9 mouse cellular contexts compared by ENCODE assay signal in the genomic region with DNA sequence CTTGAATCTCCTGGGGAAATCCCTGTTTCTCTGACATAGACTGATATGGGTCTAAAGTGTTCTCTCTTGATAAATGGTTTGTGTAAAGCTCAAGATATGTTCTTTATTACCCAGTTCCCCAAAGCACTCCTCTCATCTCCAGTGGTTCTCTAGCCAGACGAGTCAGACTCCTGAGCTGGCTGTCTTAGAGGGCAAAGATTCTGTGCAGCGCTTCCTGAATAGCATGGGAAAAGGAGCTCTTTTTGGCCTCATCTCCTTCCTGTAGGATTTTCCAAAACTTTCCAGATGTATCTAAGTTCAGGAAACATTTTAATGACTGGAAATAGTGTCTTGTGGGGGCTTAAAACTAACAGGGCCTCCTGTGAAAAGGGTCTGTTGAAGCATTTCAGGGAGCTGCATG.
DNase-seq lines count a peak whose midpoint lies in the region; ATAC-seq and TF ChIP-seq lines count a peak whose summit lies in the region.
"Had no signal": no experiment of that assay in that cellular context is flagged by ENCODE, and none has a peak within 500 bp of the region (broad histone marks: within the 10 kb centered on the region; RNA-seq: fewer than 3 reads in every experiment).

No protein-coding gene starts in this region.

- H3K9me3 ChIP-seq in intestine, embryonic 14.5 days (ENCODE audit: control insufficient read depth, low read length): 0 out of 2 replicates have a peak, but pooled peaks cover 3% of the 10 kb centered on the region
- no peaks in the 10 kb centered on the region for H3K9me3 ChIP-seq in intestine, postnatal 0 days (ENCODE audit: control insufficient read depth)
- peaks cover 10% of the 10 kb centered on the region; the same call in 1 of the 2 replicates for H3K9me3 ChIP-seq in midbrain, embryonic 10.5 days (replicated peaks)
- H3K9me3 ChIP-seq in midbrain, embryonic 15.5 days: no peaks in the 10 kb centered on the region
- peaks cover 4% of the 10 kb centered on the region for H3K9me3 ChIP-seq in heart, embryonic 16.5 days (replicated peaks; ENCODE audit: control insufficient read depth, low read length)

- H3K9ac ChIP-seq in intestine, embryonic 14.5 days (ENCODE audit: low read length): no peak overlapping the region
- no peak overlapping the region for H3K9ac ChIP-seq in intestine, postnatal 0 days (ENCODE audit: low read depth, low read length)
- H3K9ac ChIP-seq in midbrain, embryonic 15.5 days: no peak overlapping the region
- no peak overlapping the region for H3K9ac ChIP-seq in heart, embryonic 16.5 days (ENCODE audit: low read length)

- H3K36me3 ChIP-seq in intestine, embryonic 14.5 days (ENCODE audit: control insufficient read depth, insufficient read depth, low read length): no peaks in the 10 kb centered on the region
- no peaks in the 10 kb centered on the region; the same call in 1 of the 2 replicates for H3K36me3 ChIP-seq in intestine, postnatal 0 days (ENCODE audit: control insufficient read depth, insufficient read depth)
- peaks cover 7% of the 10 kb centered on the region for H3K36me3 ChIP-seq in midbrain, embryonic 10.5 days
- H3K36me3 ChIP-seq in midbrain, embryonic 15.5 days (replicated peaks): no peaks in the 10 kb centered on the region
- peaks cover 3% of the 10 kb centered on the region; the same call in 1 of the 2 replicates for H3K36me3 ChIP-seq in heart, embryonic 16.5 days (ENCODE audit: control insufficient read depth, insufficient read depth)

- H3K27me3 ChIP-seq in intestine, embryonic 14.5 days (replicated peaks; ENCODE audit: control insufficient read depth, insufficient read depth, low read length): no peaks in the 10 kb centered on the region
- 0 out of 2 replicates have a peak, but pooled peaks cover 3% of the 10 kb centered on the region for H3K27me3 ChIP-seq in intestine, postnatal 0 days (replicated peaks; ENCODE audit: control insufficient read depth, insufficient read depth, low read length)
- no peaks in the 10 kb centered on the region for H3K27me3 ChIP-seq in midbrain, embryonic 10.5 days (ENCODE audit: low read depth, poor library complexity, severe bottlenecking)
- no peaks in the 10 kb centered on the region for H3K27me3 ChIP-seq in midbrain, embryonic 15.5 days (replicated peaks)
- H3K27me3 ChIP-seq in heart, embryonic 16.5 days (ENCODE audit: control insufficient read depth, insufficient read depth, low read length): no peaks in the 10 kb centered on the region

- H3K4me1 ChIP-seq in intestine, embryonic 14.5 days (replicated peaks; ENCODE audit: control insufficient read depth, insufficient read depth, low read length): peaks cover 13% of the 10 kb centered on the region; the same call in 1 of the 2 replicates
- H3K4me1 ChIP-seq in intestine, postnatal 0 days (replicated peaks; ENCODE audit: control insufficient read depth, insufficient read depth, low read length): peaks cover 7% of the 10 kb centered on the region
- H3K4me1 ChIP-seq in midbrain, embryonic 10.5 days: peaks cover 18% of the 10 kb centered on the region
- H3K4me1 ChIP-seq in midbrain, embryonic 15.5 days: no peaks in the 10 kb centered on the region
- H3K4me1 ChIP-seq in heart, embryonic 16.5 days (ENCODE audit: control insufficient read depth, insufficient read depth, low read length): no peaks in the 10 kb centered on the region

- WGBS in intestine, embryonic 14.5 days: 43% methylated on average over 2 of the region's 2 CpGs
- 40% methylated on average over 2 of the region's 2 CpGs for WGBS in intestine, postnatal 0 days
- WGBS in midbrain, embryonic 10.5 days: 74% methylated on average over 2 of the region's 2 CpGs
- 61% methylated on average over 2 of the region's 2 CpGs for WGBS in midbrain, embryonic 15.5 days
- 54% methylated on average over 2 of the region's 2 CpGs for WGBS in heart, embryonic 16.5 days

- TF ChIP-seq CTCF in intestine, postnatal 0 days (IDR thresholded peaks at IDR 0.05; ENCODE audit: low read depth): no peak

- no peak for DNase-seq in intestine, embryonic 14.5 days (ENCODE audit: low spot score)
- DNase-seq in midbrain, embryonic 10.5 days (ENCODE audit: low spot score): no peak
- DNase-seq in ovary, postnatal 10 days (ENCODE audit: low spot score): no peak
- DNase-seq: cerebellum, adult 11-12 months; thymus, postnatal 36 days had no signal

- H3K4me2 ChIP-seq in intestine, embryonic 14.5 days (ENCODE audit: low read length): no peak overlapping the region
- no peak overlapping the region for H3K4me2 ChIP-seq in intestine, postnatal 0 days (replicated peaks; ENCODE audit: low read depth)
- H3K4me2 ChIP-seq in midbrain, embryonic 15.5 days: no peak overlapping the region
- H3K4me2 ChIP-seq in heart, embryonic 16.5 days (ENCODE audit: low read depth, low read length): no peak overlapping the region

- no peak overlapping the region for H3K4me3 ChIP-seq in intestine, embryonic 14.5 days (ENCODE audit: low read depth, low read length)
- H3K4me3 ChIP-seq in intestine, postnatal 0 days (ENCODE audit: low read depth, low read length): no peak overlapping the region
- no peak overlapping the region for H3K4me3 ChIP-seq in midbrain, embryonic 10.5 days
- no peak overlapping the region for H3K4me3 ChIP-seq in midbrain, embryonic 15.5 days
- no peak overlapping the region for H3K4me3 ChIP-seq in heart, embryonic 16.5 days (ENCODE audit: low read length)

- no peak for ATAC-seq in intestine, embryonic 14.5 days (replicated peaks; ENCODE audit: low FRiP score, low TSS enrichment, low read depth)
- no peak for ATAC-seq in intestine, postnatal 0 days
- no peak for ATAC-seq in midbrain, embryonic 15.5 days (replicated peaks)
- no peak for ATAC-seq in heart, embryonic 16.5 days (replicated peaks; ENCODE audit: extremely low read depth, insufficient read depth, low FRiP score)
- no peak for ATAC-seq in granulocyte monocyte progenitor cell, adult 5-6 weeks (replicated peaks; ENCODE audit: poor library complexity, severe bottlenecking)

- H3K27ac ChIP-seq in intestine, embryonic 14.5 days (ENCODE audit: low read depth): peak overlapping the region; percentile 71
- H3K27ac ChIP-seq in intestine, postnatal 0 days (ENCODE audit: low read depth, low read length): no peak overlapping the region
- H3K27ac ChIP-seq in midbrain, embryonic 10.5 days (replicated peaks): peak overlapping the region; percentile 19; the same call in 1 of the 2 replicates
- H3K27ac ChIP-seq in midbrain, embryonic 15.5 days: no peak overlapping the region
- peak overlapping the region; percentile 59 for H3K27ac ChIP-seq in heart, embryonic 16.5 days (ENCODE audit: low read length)

Comparison
In these comparisons a context has a peak if more than half of its experiments do, and no peak if none do; other contexts are left out.
1. H3K27ac ChIP-seq: peak in intestine, embryonic 14.5 days (single experiment), midbrain, embryonic 10.5 days (single experiment) and heart, embryonic 16.5 days (single experiment); none in intestine, postnatal 0 days (single experiment) and midbrain, embryonic 15.5 days (single experiment).